Mouse (Mus musculus): ENCODE results near the gene Ints2.
"Not testable (repeated sequence)": the region's sequence is repeated elsewhere in the genome, so short reads cannot be mapped to it uniquely, and the experiment has no call there.

Ints2 gene

GRCm38 (mm10) chr11:86257460-86258076, at the start of gene Ints2:
TSS of gene Ints2 (minus strand) at chr11:86257575.
- DNase-seq = peak; percentile 92 to 94

- DNase-seq = not testable (repeated sequence)
Measured at GRCm38 (mm10) chr11:86292201-86292600, 34.8 kb upstream of the Ints2 start.

GRCm38 (mm10) chr11:86291714-86292113, 34.3 kb upstream of the Ints2 start:
- no peak for DNase-seq

- no peak for DNase-seq
Measured at GRCm38 (mm10) chr11:86285729-86286128, 28.4 kb upstream of the Ints2 start.

- no peak for DNase-seq
Measured at GRCm38 (mm10) chr11:86278442-86279102, 21.2 kb upstream of the Ints2 start.

- peak in 1 of 2 experiments; percentile 9 for DNase-seq
Measured at GRCm38 (mm10) chr11:86257054-86257453, 321 bp downstream of the Ints2 start.

GRCm38 (mm10) chr11:86253342-86253741, 4.0 kb downstream of the Ints2 start:
- no peak for DNase-seq

GRCm38 (mm10) chr11:86232446-86232845, 24.9 kb downstream of the Ints2 start:
- DNase-seq = peak; percentile 53 to 67

- peak; percentile 58 to 64 for DNase-seq
Measured at GRCm38 (mm10) chr11:86231781-86232350, 25.5 kb downstream of the Ints2 start.

GRCm38 (mm10) chr11:86226646-86227180, 30.7 kb downstream of the Ints2 start:
- no peak for DNase-seq

- DNase-seq = peak in 1 of 2 experiments; percentile 18
Measured at GRCm38 (mm10) chr11:86225761-86226160, 31.6 kb downstream of the Ints2 start.

GRCm38 (mm10) chr11:86211803-86212202, 45.6 kb downstream of the Ints2 start:
- DNase-seq = peak; percentile 43 to 58

- DNase-seq = no peak
Measured at GRCm38 (mm10) chr11:86209123-86209522, 48.3 kb downstream of the Ints2 start.

- DNase-seq = no peak
Measured at GRCm38 (mm10) chr11:86205876-86206275, 51.5 kb downstream of the Ints2 start.

GRCm38 (mm10) chr11:86205031-86205430, 52.3 kb downstream of the Ints2 start:
- no peak for DNase-seq

- no peak for DNase-seq
Measured at GRCm38 (mm10) chr11:86201901-86202675, 55.3 kb downstream of the Ints2 start.

- DNase-seq = peak; percentile 94 to 95
Measured at GRCm38 (mm10) chr11:86201037-86201786, 56.2 kb downstream of the Ints2 start, which contains the start of gene Brip1. TSS of gene Brip1 (minus strand) at chr11:86201193.

GRCm38 (mm10) chr11:86200460-86201021, 56.8 kb downstream of the Ints2 start:
- no peak for DNase-seq

- no peak for DNase-seq
Measured at GRCm38 (mm10) chr11:86199733-86200132, 57.6 kb downstream of the Ints2 start.

- DNase-seq = not testable (repeated sequence)
Measured at GRCm38 (mm10) chr11:86185224-86185623, 72.2 kb downstream of the Ints2 start.

- no peak for DNase-seq
Measured at GRCm38 (mm10) chr11:86175833-86176232, 81.5 kb downstream of the Ints2 start.

GRCm38 (mm10) chr11:86174173-86174572, 83.2 kb downstream of the Ints2 start:
- DNase-seq = peak; percentile 37 to 75
